Mouse (Mus musculus) C2C12 (cell line): ENCODE results near the gene Tnrc6c.

ENCODE experiments used
- CTCF ChIP-seq: IDR thresholded peaks from one replicate; pipeline ENCODE4 v1.5.1; 2011; ENCODE audit not compliant: control insufficient read depth, insufficient read depth, insufficient read length
- MAX ChIP-seq: IDR thresholded peaks from one replicate; pipeline ENCODE4 v1.6.1; 2011; ENCODE audit warnings: mild to moderate bottlenecking, control low read depth

GRCm38 (mm10) chr11:117629865-117630264 lies 24.2 kb upstream of the Tnrc6c start:
- TF ChIP-seq CTCF, result no peak
- TF ChIP-seq MAX, result no peak
